In genomic region chr2:129182412-129182811, GRCm38 (mm10) we compare ENCODE assay signal across 1 mouse cellular context.
TF ChIP-seq lines count a peak whose summit lies in the region.

No protein-coding gene starts in this region.

TF ChIP-seq in myocyte, 11 proteins besides CTCF, POLR2A, EP300 and RAD21 (continued from another document):
- no peak for TF ChIP-seq MYOG (IDR thresholded peaks at IDR 0.05; ENCODE audit: control insufficient read depth in 1 of 3, insufficient read depth in 1 of 3, insufficient read length in 2 of 3, low read depth in 2 of 3)
- TF ChIP-seq MYOD1 (IDR thresholded peaks at IDR 0.05; ENCODE audit: control insufficient read depth in 1 of 3, insufficient read length in 2 of 3, low read depth in 2 of 3), result no peak
- no peak for TF ChIP-seq REST (IDR thresholded peaks at IDR 0.05; ENCODE audit: insufficient read depth, insufficient read length)
- TF ChIP-seq POLR2AphosphoS2 (IDR thresholded peaks at IDR 0.05; ENCODE audit: insufficient read length, low read depth), result no peak
- no peak for TF ChIP-seq CEBPB (IDR thresholded peaks at IDR 0.05; ENCODE audit: insufficient read depth, poor library complexity, severe bottlenecking)
- TF ChIP-seq SRF (IDR thresholded peaks at IDR 0.05; ENCODE audit: control insufficient read depth, insufficient read length, low read depth), result no peak
- TF ChIP-seq MAX (IDR thresholded peaks at IDR 0.05; ENCODE audit: low read depth), result no peak
